Mouse (Mus musculus) liver, embryonic 11.5 days (tissue): ENCODE measurements around the gene Ubxn7. TPM values are rescaled to one million over a fixed set of nuclear protein-coding genes. Genes with fewer than 3 reads are reported as not detected.
A peak's percentile ranks its signal among the peaks of the same experiment; 100 is the strongest.

ENCODE experiments used
- ATAC-seq: fragments of 200-750 bp; cut with Nextera tagmentation; replicated peaks from 2 replicates; pipeline ENCODE4 v1.8.0; 2017; ENCODE audit warnings: moderate number of reproducible peaks, mild to moderate bottlenecking, moderate TSS enrichment, moderate library complexity; ENCODE audit not compliant: low FRiP score
- DNase-seq: peaks from one replicate; pipeline ENCODE4 v3.0.0-alpha.2; 2017; ENCODE audit warnings: low spot score
- H3K27ac ChIP-seq: fragments of 300-500 bp; sonication (generic); 2 replicates; pipeline ENCODE4 v1.5.1; 2014; ENCODE audit warnings: mild to moderate bottlenecking, low read depth, low read length, control low read depth
- H3K27me3 ChIP-seq: fragments of 300-500 bp; sonication (generic); replicated peaks from 2 replicates; pipeline ENCODE4 v1.6.1; 2014; ENCODE audit warnings: low read length, mixed read lengths; ENCODE audit not compliant: control insufficient read depth, insufficient read depth
- H3K36me3 ChIP-seq: fragments of 300-500 bp; sonication (generic); 2 replicates; pipeline ENCODE4 v1.6.1; 2014; ENCODE audit warnings: mild to moderate bottlenecking, low read length, moderate library complexity, mixed read lengths; ENCODE audit not compliant: control insufficient read depth, insufficient read depth
- H3K4me1 ChIP-seq: fragments of 300-500 bp; sonication (generic); replicated peaks from 2 replicates; pipeline ENCODE4 v1.6.1; 2014; ENCODE audit warnings: low read length, mixed read lengths; ENCODE audit not compliant: control insufficient read depth, insufficient read depth
- H3K4me2 ChIP-seq: fragments of 300-500 bp; sonication (generic); 2 replicates; pipeline ENCODE4 v1.6.1; 2014; ENCODE audit warnings: mild to moderate bottlenecking, control low read depth, moderate library complexity
- H3K4me3 ChIP-seq: fragments of 300-500 bp; sonication (generic); 2 replicates; pipeline ENCODE4 v1.5.1; 2014; ENCODE audit warnings: low read depth, low read length, control low read depth
- H3K9ac ChIP-seq: fragments of 300-500 bp; sonication (generic); 2 replicates; pipeline ENCODE4 v1.6.1; 2014; ENCODE audit warnings: low read depth, low read length, control low read depth
- H3K9me3 ChIP-seq: fragments of 300-500 bp; sonication (generic); 2 replicates; pipeline ENCODE4 v1.6.1; 2016; ENCODE audit warnings: low read length, inconsistent platforms, mixed read lengths; ENCODE audit not compliant: control insufficient read depth
- WGBS: fragments of 180-500 bp; shearing (Covaris S2); extraction: QIAGEN DNeasy Blood & Tissue Kit; methylation state at CpG from one replicate; pipeline ENCODE4 v1.1.7; 2014; 5-methylcytosine and 5-hydroxymethylcytosine counted together
- polyA plus RNA-seq: library from polyadenylated mRNA; unstranded; fragments of >200 nt; fragmentation: Nextera tagmentation; extraction: Ambion mirVana; gene quantifications from 2 replicates; pipeline ENCODE4 v1.2.1, GENCODE M21; 2014

Gene Ubxn7
- polyA plus RNA-seq, 1 experiment from 2014 or later: 15.3 TPM

DNA sequence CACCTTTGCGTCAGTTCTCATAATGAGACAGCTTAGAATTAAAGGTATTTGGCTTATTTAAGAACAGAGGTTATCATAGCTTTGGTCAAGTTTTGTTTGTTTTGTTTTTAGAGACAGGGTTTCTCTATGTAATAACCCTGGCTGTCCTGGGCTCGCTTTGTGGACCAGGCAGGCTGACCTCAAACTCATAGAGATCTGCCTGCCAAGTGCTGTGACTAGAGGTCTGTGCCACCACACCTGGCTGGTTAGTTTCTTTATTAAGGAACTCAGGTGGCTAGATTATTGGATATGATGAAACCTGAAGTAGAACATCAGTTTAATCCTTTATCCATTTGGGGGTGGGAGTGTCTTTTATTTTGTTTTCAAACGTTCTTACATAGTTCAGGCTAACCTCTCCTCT is 57.8 kb downstream of the Ubxn7 start:
- Histone ChIP-seq H3K4me1 (peaks cover 6% of the 10 kb centered on the region), H3K4me3 (no peak overlapping the region), H3K9me3 (no peaks in the 10 kb centered on the region), H3K4me2 (no peak overlapping the region), H3K27ac (peak overlapping the region; percentile 16; the same call in 1 of the 2 replicates), H3K36me3 (peaks cover 12% of the 10 kb centered on the region), H3K27me3 (no peaks in the 10 kb centered on the region), H3K9ac (no peak overlapping the region)
- WGBS: 81% methylated on average over 3 of the region's 3 CpGs
- no peak for DNase-seq
- no peak for ATAC-seq

DNA sequence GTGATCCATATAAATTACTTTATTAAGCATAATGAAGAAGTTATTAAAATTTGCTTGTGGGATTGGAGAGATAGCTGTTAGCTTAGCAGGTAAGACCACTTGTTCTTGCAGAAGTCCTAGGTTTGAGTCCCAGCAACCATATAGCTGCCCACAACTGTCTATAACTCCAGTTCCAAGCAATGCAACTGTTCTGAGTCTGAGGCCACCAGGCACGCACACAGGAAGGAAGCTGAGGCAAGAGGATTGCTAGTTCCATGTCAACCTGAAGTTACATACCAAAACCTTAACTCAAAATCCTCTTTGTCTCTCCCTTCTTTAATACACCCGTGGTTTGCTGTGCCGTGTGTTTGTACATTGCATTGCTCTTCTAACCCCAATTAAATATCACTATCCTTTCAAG is 58.8 kb downstream of the Ubxn7 start:
- Histone ChIP-seq H3K9ac (no peak overlapping the region), H3K4me1 (peaks cover 6% of the 10 kb centered on the region), H3K36me3 (peaks cover 6% of the 10 kb centered on the region), H3K4me2 (no peak overlapping the region), H3K4me3 (no peak overlapping the region), H3K9me3 (no peaks in the 10 kb centered on the region), H3K27ac (no peak overlapping the region), H3K27me3 (no peaks in the 10 kb centered on the region)
- DNase-seq (no peak), ATAC-seq (no peak)
- WGBS: 82% methylated on average over 3 of the region's 3 CpGs

DNA sequence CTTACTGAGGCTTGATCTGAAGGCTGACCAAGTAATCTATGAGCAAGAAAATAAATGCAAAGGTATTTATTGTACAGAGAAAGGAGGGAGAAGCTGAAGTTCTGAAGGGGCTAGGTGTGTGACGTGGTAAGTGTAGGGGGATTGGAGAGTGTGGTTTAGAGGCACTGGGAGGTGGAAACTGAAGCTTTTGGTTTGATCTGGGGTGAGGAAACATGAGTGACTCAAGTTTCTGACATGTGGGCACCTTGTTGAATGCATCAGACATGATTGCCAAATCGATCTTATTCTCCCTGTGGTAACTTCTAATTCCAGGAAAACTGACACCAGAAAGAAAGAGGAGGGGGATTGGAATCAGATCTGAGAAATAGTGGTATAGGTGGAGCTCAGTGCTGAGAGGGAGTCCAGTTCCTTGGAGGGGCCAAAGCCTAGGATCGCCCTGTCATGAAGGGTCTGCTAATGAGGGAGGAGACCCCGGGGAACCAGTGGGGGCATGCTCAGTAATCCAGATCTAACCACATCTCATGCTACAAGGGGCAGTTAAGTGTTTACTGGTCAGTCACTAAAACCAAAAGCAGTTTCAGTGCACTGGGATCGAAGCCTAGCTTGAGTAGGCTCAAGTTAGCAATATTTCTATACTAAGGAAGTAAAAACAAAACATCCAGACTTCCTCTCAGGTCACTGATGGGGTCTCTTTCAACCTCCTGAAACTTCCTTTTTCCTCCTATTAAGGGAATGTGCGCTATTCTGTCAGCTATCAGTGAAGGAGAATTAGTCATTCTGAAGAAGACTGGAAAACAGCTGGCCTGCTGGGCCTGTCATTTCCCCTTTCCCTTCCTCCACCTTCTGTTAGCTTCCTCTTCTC is 63.9 kb downstream of the Ubxn7 start:
- Histone ChIP-seq H3K36me3 (peaks cover 5% of the 10 kb centered on the region), H3K27me3 (no peaks in the 10 kb centered on the region), H3K4me3 (no peak overlapping the region), H3K9ac (no peak overlapping the region), H3K27ac (peak overlapping the region; percentile 14), H3K9me3 (no peaks in the 10 kb centered on the region), H3K4me2 (no peak overlapping the region), H3K4me1 (no peaks in the 10 kb centered on the region; the same call in 1 of the 2 replicates)
- 45% methylated on average over 6 of the region's 6 CpGs for WGBS
- no peak for ATAC-seq
- DNase-seq: no peak

DNA sequence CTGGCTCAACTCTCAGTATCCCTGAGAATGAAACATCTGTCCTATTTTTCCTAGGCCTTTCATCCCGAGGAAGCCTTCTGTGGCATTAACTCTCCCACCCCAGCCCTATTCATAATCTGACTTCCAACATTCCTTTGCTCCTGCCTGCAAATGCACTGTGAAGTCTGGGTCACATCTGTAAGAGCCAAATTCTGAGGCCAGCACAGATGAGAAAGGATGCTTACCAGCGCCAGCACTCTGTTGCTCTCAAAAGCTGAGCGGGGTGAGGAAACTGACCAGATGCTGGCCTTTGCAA is 64.4 kb downstream of the Ubxn7 start:
- no peak for DNase-seq

DNA sequence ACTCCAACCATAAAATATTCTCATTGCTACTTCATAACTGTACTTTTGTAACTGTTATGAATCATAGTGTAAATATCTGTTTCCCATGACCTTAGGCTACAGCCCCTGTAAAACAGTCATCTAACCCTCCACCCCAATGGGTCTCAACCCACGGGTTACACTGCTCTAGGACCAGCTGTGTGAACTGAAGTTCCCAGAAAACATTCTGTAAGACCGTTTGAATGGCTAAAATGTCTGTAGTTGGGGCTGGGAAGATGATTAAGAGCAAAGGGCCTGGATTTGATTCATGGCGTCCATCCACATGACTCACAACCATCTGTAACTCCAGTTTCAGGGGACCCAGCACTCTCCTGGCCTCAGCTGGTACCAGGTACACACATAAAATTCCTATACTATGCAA is 66.1 kb downstream of the Ubxn7 start:
- no peak overlapping the region for H3K4me2 ChIP-seq
- no peak overlapping the region for H3K4me3 ChIP-seq
- H3K4me1 ChIP-seq: no peaks in the 10 kb centered on the region; the same call in 1 of the 2 replicates
- 0 out of 2 replicates have a peak overlapping the region, but pooled peaks have one; percentile 15 for H3K27ac ChIP-seq
- DNase-seq (no peak), ATAC-seq (no peak)
- no peak overlapping the region for H3K9ac ChIP-seq
- H3K9me3 ChIP-seq: no peaks in the 10 kb centered on the region
- no peaks in the 10 kb centered on the region; the same call in 1 of the 2 replicates for H3K36me3 ChIP-seq
- WGBS: 69% methylated on average over 3 of the region's 3 CpGs
- no peaks in the 10 kb centered on the region for H3K27me3 ChIP-seq

More for the DNA sequence above, 64.4 kb downstream of the Ubxn7 start:
- 61% methylated on average over 3 of the region's 3 CpGs for WGBS
- H3K4me1 ChIP-seq: no peaks in the 10 kb centered on the region; the same call in 1 of the 2 replicates
- no peak for ATAC-seq
- H3K27me3 ChIP-seq: no peaks in the 10 kb centered on the region
- H3K27ac ChIP-seq: no peak overlapping the region
- H3K9me3 ChIP-seq: no peaks in the 10 kb centered on the region
- no peak overlapping the region for H3K9ac ChIP-seq
- H3K4me3 ChIP-seq: no peak overlapping the region
- H3K36me3 ChIP-seq: peaks cover 4% of the 10 kb centered on the region
- H3K4me2 ChIP-seq: no peak overlapping the region

DNA sequence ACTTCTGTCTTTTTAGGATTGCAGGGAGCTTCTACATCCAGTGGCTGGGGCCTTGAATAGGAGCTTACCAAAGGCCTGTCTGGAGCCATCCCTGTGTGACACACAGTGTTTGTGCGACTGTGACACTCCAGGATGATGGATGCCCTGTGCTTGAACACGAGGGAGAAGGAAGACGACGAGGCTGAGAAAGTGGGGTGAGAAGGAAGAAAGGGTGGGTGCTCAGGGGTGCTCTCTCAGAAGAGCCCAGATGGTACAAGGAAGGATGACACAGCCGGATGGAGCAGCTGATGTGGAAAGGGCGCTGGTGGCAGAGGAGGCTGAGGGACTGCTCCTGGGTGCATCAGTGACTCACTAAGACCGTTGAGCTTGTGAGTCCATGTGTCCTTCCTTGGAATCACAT is 68.2 kb downstream of the Ubxn7 start, which contains the start of gene Tm4sf19:
Gene Tm4sf19 (plus strand): TSS at position 240 of the 400 bp plus-strand sequence.
- no peak within 1 kb of the TSS for H3K4me2 ChIP-seq
- H3K4me1 ChIP-seq: no peaks in the 10 kb centered on the region; the same call in 1 of the 2 replicates
- H3K9ac ChIP-seq: no peak within 1 kb of the TSS
- H3K9me3 ChIP-seq: no peaks in the 10 kb centered on the region
- no peaks in the 10 kb centered on the region for H3K36me3 ChIP-seq
- H3K4me3 ChIP-seq: no peak within 1 kb of the TSS
- H3K27me3 ChIP-seq: no peaks in the 10 kb centered on the region
- ATAC-seq (no peak), DNase-seq (no peak)
- no peak within 1 kb of the TSS for H3K27ac ChIP-seq
- WGBS: 79% methylated on average over 7 of the region's 7 CpGs

DNA sequence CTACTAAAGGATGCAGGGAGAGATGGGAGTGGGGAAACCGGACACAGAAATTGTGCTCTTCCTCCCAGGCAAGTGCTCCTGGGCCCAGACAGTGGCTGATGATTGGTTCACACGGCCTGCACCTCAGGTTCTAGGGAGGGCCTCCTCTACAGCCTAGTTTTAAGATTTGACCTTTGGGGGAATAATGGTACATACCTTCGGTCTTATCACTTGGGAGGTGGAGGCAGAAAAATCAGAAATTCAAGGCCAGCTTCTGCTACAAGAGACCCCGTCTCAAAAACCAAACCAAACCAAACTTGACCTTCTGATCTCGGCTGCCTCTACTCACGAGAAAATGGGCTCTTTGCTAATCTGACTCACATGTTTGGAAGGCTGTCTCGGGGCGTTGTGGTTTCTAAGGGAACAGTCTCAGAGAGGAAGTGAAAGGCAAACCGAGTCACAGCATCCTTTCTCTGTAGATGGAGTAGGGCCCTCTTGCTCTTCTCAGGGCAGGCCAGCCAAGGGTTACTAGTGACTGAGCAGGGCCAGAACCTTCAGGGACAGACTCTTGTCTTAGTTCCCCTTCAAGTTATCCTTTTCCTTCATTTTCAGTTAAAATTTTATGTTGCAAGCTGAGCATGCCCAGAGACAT is 69.4 kb downstream of the Ubxn7 start:
- ATAC-seq (no peak), DNase-seq (no peak)
- Histone ChIP-seq H3K9me3 (no peaks in the 10 kb centered on the region), H3K4me2 (no peak overlapping the region), H3K4me3 (no peak overlapping the region), H3K36me3 (no peaks in the 10 kb centered on the region), H3K27me3 (no peaks in the 10 kb centered on the region), H3K27ac (no peak overlapping the region), H3K9ac (no peak overlapping the region), H3K4me1 (no peaks in the 10 kb centered on the region)
- WGBS: 63% methylated on average over 9 of the region's 9 CpGs

DNA sequence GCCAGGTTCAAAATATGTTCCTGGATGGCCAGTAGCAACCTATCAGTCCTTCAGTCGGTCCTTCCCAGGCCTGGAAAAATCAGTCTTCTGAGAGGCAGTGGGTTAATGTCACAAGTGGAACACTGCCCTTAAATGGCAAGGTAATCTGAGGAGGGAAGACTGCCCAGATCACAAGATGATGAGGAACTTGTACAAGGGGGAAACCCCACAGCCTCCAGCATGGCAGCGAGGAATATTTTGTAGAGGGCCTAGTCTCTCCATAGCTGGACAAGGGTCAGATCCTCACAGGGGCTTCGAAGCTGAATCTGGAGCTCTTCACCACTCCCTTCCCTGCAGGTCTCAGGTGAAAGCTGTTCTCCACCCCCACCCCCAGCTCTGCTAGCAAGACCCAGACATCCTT is 70.8 kb downstream of the Ubxn7 start:
- WGBS: 85% methylated on average over 3 of the region's 3 CpGs
- no peak for ATAC-seq
- H3K4me2 ChIP-seq: no peak overlapping the region
- H3K9ac ChIP-seq: no peak overlapping the region
- no peaks in the 10 kb centered on the region for H3K36me3 ChIP-seq
- H3K4me3 ChIP-seq: no peak overlapping the region
- H3K27me3 ChIP-seq: no peaks in the 10 kb centered on the region
- H3K9me3 ChIP-seq: no peaks in the 10 kb centered on the region
- H3K27ac ChIP-seq: no peak overlapping the region
- H3K4me1 ChIP-seq: no peaks in the 10 kb centered on the region
- DNase-seq: no peak

DNA sequence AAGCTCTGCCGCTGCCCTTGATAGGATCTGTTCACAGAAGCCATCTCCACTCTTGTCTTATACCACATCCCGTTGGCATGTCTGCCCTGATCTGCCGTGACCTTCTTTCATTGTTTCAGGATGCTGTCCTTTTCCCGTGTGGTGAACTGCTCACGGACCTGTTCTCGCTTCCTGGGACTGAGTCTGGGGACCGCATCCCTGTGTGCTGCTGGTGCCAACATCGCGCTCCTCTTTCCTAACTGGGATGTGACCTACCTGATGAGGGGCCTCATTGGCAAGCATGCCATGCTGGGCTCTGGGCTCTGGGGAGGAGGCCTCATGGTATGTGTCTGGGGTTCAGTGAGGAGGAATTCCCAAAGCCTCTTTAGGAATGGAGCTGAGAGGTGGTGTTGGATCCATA is 73.7 kb downstream of the Ubxn7 start:
- H3K27me3 ChIP-seq: no peaks in the 10 kb centered on the region
- DNase-seq (no peak), ATAC-seq (no peak)
- H3K36me3 ChIP-seq: no peaks in the 10 kb centered on the region
- no peak overlapping the region for H3K27ac ChIP-seq
- H3K4me2 ChIP-seq: no peak overlapping the region
- no peak overlapping the region for H3K4me3 ChIP-seq
- 88% methylated on average over 9 of the region's 9 CpGs for WGBS
- H3K4me1 ChIP-seq: no peaks in the 10 kb centered on the region
- H3K9me3 ChIP-seq: no peaks in the 10 kb centered on the region
- H3K9ac ChIP-seq: no peak overlapping the region
